Mouse (Mus musculus) hindlimb bud, embryonic 11.5 days (tissue): ENCODE measurements at regions not wholly inside any gene's neighbourhood (a gene's known extent, or its start where the extent isn't known, plus 50 kb on each side); places are given as distances from the start of the nearest gene placed in this dataset.

Experiments used
- DNase-seq: peaks from one replicate; pipeline ENCODE4 v3.0.0-alpha.2; 2012; ENCODE audit warnings: low read depth, low spot score; ENCODE audit errors: extremely low spot score

- peak; percentile 82 for DNase-seq
Measured at GRCm38 (mm10) chr5:118421884-118422821, 138.3 kb upstream of the Med13l start.

- DNase-seq, result no peak
Measured at GRCm38 (mm10) chr5:118424177-118424576, 136.3 kb upstream of the Med13l start.

- peak; percentile 30 for DNase-seq
Measured at GRCm38 (mm10) chr5:118424764-118425568, 135.5 kb upstream of the Med13l start.

- no peak for DNase-seq
Measured at GRCm38 (mm10) chr5:118426673-118427072, 133.8 kb upstream of the Med13l start.

GRCm38 (mm10) chr5:118428323-118429095 lies 132.0 kb upstream of the Med13l start:
- no peak for DNase-seq

GRCm38 (mm10) chr5:118433599-118433998 lies 126.9 kb upstream of the Med13l start:
- DNase-seq, result no peak

GRCm38 (mm10) chr5:118434718-118435555 lies 125.5 kb upstream of the Med13l start:
- no peak for DNase-seq

- DNase-seq, result no peak
Measured at GRCm38 (mm10) chr5:118435556-118435950, 124.9 kb upstream of the Med13l start.

- no peak for DNase-seq
Measured at GRCm38 (mm10) chr5:118436035-118436434, 124.4 kb upstream of the Med13l start.

- DNase-seq, result no peak
Measured at GRCm38 (mm10) chr5:118436474-118437306, 123.8 kb upstream of the Med13l start.

- DNase-seq, result no peak
Measured at GRCm38 (mm10) chr5:118437307-118437610, 123.2 kb upstream of the Med13l start.

GRCm38 (mm10) chr5:118438016-118438415 lies 122.5 kb upstream of the Med13l start:
- DNase-seq, result no peak

GRCm38 (mm10) chr5:118444538-118445251 lies 115.8 kb upstream of the Med13l start:
- DNase-seq, result no peak

- DNase-seq, result no peak
Measured at GRCm38 (mm10) chr5:118445252-118445987, 115.1 kb upstream of the Med13l start.

- no peak for DNase-seq
Measured at GRCm38 (mm10) chr5:118445988-118446280, 114.5 kb upstream of the Med13l start.

- DNase-seq, result no peak
Measured at GRCm38 (mm10) chr5:118446878-118447277, 113.6 kb upstream of the Med13l start.

- DNase-seq, result no peak
Measured at GRCm38 (mm10) chr5:118447366-118447765, 113.1 kb upstream of the Med13l start.

GRCm38 (mm10) chr5:118448884-118449515 lies 111.5 kb upstream of the Med13l start:
- no peak for DNase-seq
